8 mouse cellular contexts compared by ENCODE assay signal in the genomic region with DNA sequence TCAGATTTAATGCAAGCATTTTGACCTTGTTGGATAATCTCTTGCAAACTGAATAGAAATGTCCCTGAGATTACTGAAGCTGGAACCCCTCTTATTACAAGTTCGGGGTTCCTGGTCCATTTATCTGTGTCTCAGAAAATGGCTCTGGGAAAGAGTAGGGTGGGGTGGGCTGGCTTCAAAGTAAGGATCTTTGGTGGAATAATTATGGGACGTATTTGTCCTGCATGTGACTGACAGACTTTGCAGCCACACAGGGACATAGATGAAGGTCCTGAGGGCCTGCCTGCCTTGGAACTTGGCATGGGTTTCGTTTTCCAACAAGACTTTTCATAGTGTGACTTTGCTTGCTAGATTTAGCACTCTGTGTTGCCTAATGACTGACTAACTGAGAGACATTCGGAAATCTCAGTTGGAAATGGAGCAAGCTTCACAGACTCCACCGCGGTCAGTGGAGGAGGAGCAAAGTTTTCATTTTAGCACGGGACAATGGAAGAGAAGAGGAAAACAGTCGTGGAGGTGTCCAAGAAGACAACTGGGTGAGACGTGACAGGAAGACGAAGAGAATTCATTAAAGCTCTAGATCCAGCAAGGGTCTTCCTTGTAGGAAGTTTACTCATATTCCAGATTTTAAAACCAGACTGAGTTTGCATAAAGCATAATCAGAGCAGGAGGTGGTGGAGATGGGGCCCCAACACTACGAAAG. TPM values are rescaled to one million over a fixed set of nuclear protein-coding genes. Genes with fewer than 3 reads are reported as not detected.
DNase-seq lines count a peak whose midpoint lies in the region; ATAC-seq and TF ChIP-seq lines count a peak whose summit lies in the region.

No protein-coding gene starts in this region.

- peaks cover 35% of the 10 kb centered on the region for H3K27me3 ChIP-seq in heart, embryonic 10.5 days (ENCODE audit: insufficient read depth, poor library complexity, severe bottlenecking)
- H3K27me3 ChIP-seq in hindbrain, embryonic 10.5 days (ENCODE audit: insufficient read depth, poor library complexity, severe bottlenecking), result peaks cover 22% of the 10 kb centered on the region
- H3K27me3 ChIP-seq in midbrain, embryonic 11.5 days (ENCODE audit: control insufficient read depth, insufficient read depth, low read length), result peaks cover 6% of the 10 kb centered on the region; the same call in 1 of the 2 replicates

- H3K9me3 ChIP-seq in heart, embryonic 10.5 days, result no peaks in the 10 kb centered on the region
- H3K9me3 ChIP-seq in ES-E14 (ENCODE audit: control insufficient read depth, insufficient read depth, low read depth, low read length), result no peaks in the 10 kb centered on the region
- no peaks in the 10 kb centered on the region for H3K9me3 ChIP-seq in hindbrain, embryonic 10.5 days
- H3K9me3 ChIP-seq in midbrain, embryonic 11.5 days (ENCODE audit: control insufficient read depth, low read length), result no peaks in the 10 kb centered on the region

- 22% methylated on average over 11 of the region's 11 CpGs for WGBS in heart, embryonic 10.5 days
- 17% methylated on average over 11 of the region's 11 CpGs for whole genome bisulfite sequencing in hindbrain, embryonic 10.5 days
- WGBS in midbrain, embryonic 11.5 days, result 16% methylated on average over 11 of the region's 11 CpGs

- intact Hi-C loops in heart, postnatal 14 days (cut with DNase I), result no loop called here
- intact Hi-C loops in gastrocnemius, postnatal 36 days (cut with DNase I), result no loop called here

- no peaks in the 10 kb centered on the region for H3K36me3 ChIP-seq in heart, embryonic 10.5 days
- H3K36me3 ChIP-seq in ES-E14 (ENCODE audit: control insufficient read depth, insufficient read depth, low read length, poor library complexity, severe bottlenecking), result no peaks in the 10 kb centered on the region
- H3K36me3 ChIP-seq in hindbrain, embryonic 10.5 days, result no peaks in the 10 kb centered on the region
- no peaks in the 10 kb centered on the region for H3K36me3 ChIP-seq in midbrain, embryonic 11.5 days (ENCODE audit: control insufficient read depth, insufficient read depth, low read length)

- no peak for DNase-seq in heart, embryonic 10.5 days (ENCODE audit: low spot score)
- no peak for DNase-seq in heart, postnatal 14 days
- DNase-seq in ES-E14 (ENCODE audit: low read depth, low spot score), result no peak
- peak; percentile 7 for DNase-seq in hindbrain, embryonic 10.5 days (ENCODE audit: low spot score)
- peak; percentile 88 for DNase-seq in midbrain, embryonic 11.5 days (ENCODE audit: low spot score, missing footprints)
- DNase-seq in gastrocnemius, adult 8-10 months (ENCODE audit: low spot score in 2 of 2), result no peak
- no peak for DNase-seq in gastrocnemius, postnatal 36 days
- DNase-seq in layer of hippocampus, adult 8-10 months (ENCODE audit: low spot score in 2 of 2), result no peak

- peak overlapping the region; percentile 69 for H3K4me2 ChIP-seq in midbrain, embryonic 11.5 days

- H3K4me1 ChIP-seq in heart, embryonic 10.5 days, result 0 out of 2 replicates have a peak, but pooled peaks cover 6% of the 10 kb centered on the region
- H3K4me1 ChIP-seq in ES-E14 (ENCODE audit: control insufficient read depth in 2 of 2, insufficient read depth in 2 of 2, low read length in 2 of 2, poor library complexity in 1 of 2), result peaks cover 0 to 3% of the 10 kb centered on the region in 2 experiments; a peak in 1 of 4 replicates
- peaks cover 27% of the 10 kb centered on the region for H3K4me1 ChIP-seq in hindbrain, embryonic 10.5 days (replicated peaks)
- H3K4me1 ChIP-seq in midbrain, embryonic 11.5 days (ENCODE audit: control insufficient read depth, insufficient read depth, low read length), result peaks cover 5% of the 10 kb centered on the region; the same call in 1 of the 2 replicates

- ATAC-seq in midbrain, embryonic 11.5 days (ENCODE audit: low FRiP score), result no peak

- in situ Hi-C loops in ES-E14 (cut with MboI; ENCODE audit: low sequenced_read_pairs in 2 of 2, unreplicated experiment in 2 of 2), result no loop called here

- no peak overlapping the region for H3K9ac ChIP-seq in ES-E14 (ENCODE audit: insufficient read depth, low read depth, low read length, poor library complexity, severe bottlenecking)
- peak overlapping the region; percentile 74 for H3K9ac ChIP-seq in midbrain, embryonic 11.5 days (ENCODE audit: low read length)

- no peak overlapping the region for H3K27ac ChIP-seq in heart, embryonic 10.5 days
- H3K27ac ChIP-seq in ES-E14 (ENCODE audit: insufficient read depth, low read depth, low read length, poor library complexity, severe bottlenecking), result no peak overlapping the region
- peak overlapping the region; percentile 93 for H3K27ac ChIP-seq in hindbrain, embryonic 10.5 days
- no peak overlapping the region; the same call in 1 of the 2 replicates for H3K27ac ChIP-seq in midbrain, embryonic 11.5 days (ENCODE audit: low read depth, low read length)

- peak overlapping the region; percentile 77 for H3K4me3 ChIP-seq in heart, embryonic 10.5 days
- peak overlapping the region; percentile 73 to 75 for H3K4me3 ChIP-seq in ES-E14 (ENCODE audit: insufficient read depth in 1 of 2, low read depth in 1 of 2, low read length in 2 of 2, poor library complexity in 1 of 2, severe bottlenecking in 1 of 2)
- H3K4me3 ChIP-seq in hindbrain, embryonic 10.5 days, result peak overlapping the region; percentile 83
- peak overlapping the region; percentile 55 for H3K4me3 ChIP-seq in midbrain, embryonic 11.5 days (ENCODE audit: low read depth, low read length)

TF ChIP-seq in ES-E14, 5 proteins besides CTCF, POLR2A, EP300 and RAD21:
- no peak for TF ChIP-seq MAFK (IDR thresholded peaks at IDR 0.05; ENCODE audit: insufficient read depth, low read depth, low read length)
- no peak for TF ChIP-seq ZNF384 (IDR thresholded peaks at IDR 0.05; ENCODE audit: low read depth, low read length)
- no peak for TF ChIP-seq CHD2 (IDR thresholded peaks at IDR 0.05; ENCODE audit: low read depth, low read length)
- no peak for TF ChIP-seq ZC3H11A (IDR thresholded peaks at IDR 0.05; ENCODE audit: borderline replicate concordance, low read depth, low read length)
- TF ChIP-seq HCFC1 (IDR thresholded peaks at IDR 0.05; ENCODE audit: borderline replicate concordance, insufficient read depth, low read length), result no peak

RNA-seq across cellular contexts. Expression of gene Ctnnd2, which starts 0.7 kb away (rescaled TPM):
- polyA plus RNA-seq in heart, embryonic 10.5 days (2016; fragmentation: Nextera tagmentation; extraction: Ambion mirVana), result 2.2 and 4.2 TPM in 2 replicates
- total RNA-seq in heart, postnatal 14 days (2021), result under 1 TPM; 0.17 to 0.22 TPM
- total RNA-seq in ES-E14 (2012; rRNA removed), result 2.4 and 3.6 TPM in 2 replicates
- polyA plus RNA-seq in hindbrain, embryonic 10.5 days (2016; fragmentation: Nextera tagmentation; extraction: Ambion mirVana), result 26.0 and 26.7 TPM in 2 replicates
- polyA plus RNA-seq in midbrain, embryonic 11.5 days (2014; fragmentation: Nextera tagmentation; extraction: Ambion mirVana), result 19.7 and 19.9 TPM in 2 replicates
- total RNA-seq in gastrocnemius, adult 8-10 months (2022), result not detected
- not detected for total RNA-seq in gastrocnemius, postnatal 36 days (2021)
- 100 to 1,000 TPM; 189 to 210 (median 198) TPM for total RNA-seq in layer of hippocampus, adult 8-10 months (2022)

Comparison
In these comparisons a context has a peak if more than half of its experiments do, and no peak if none do; other contexts are left out.
1. DNase-seq: peak in hindbrain, embryonic 10.5 days (single experiment) and midbrain, embryonic 11.5 days (single experiment); none in heart, embryonic 10.5 days (single experiment), heart, postnatal 14 days (0 of 2), ES-E14 (single experiment), gastrocnemius, adult 8-10 months (0 of 2), gastrocnemius, postnatal 36 days (0 of 2) and layer of hippocampus, adult 8-10 months (0 of 2).
2. RNA of gene Ctnnd2, which starts 0.7 kb away (total RNA-seq): 189 to 210 TPM in layer of hippocampus, adult 8-10 months; 2.4 to 3.6 TPM in ES-E14, 0.17 to 0.22 TPM in heart, postnatal 14 days, not detected in gastrocnemius, adult 8-10 months and not detected in gastrocnemius, postnatal 36 days; every median in the first group is over 10 times any median in the second.
3. Peak in every context shown above with its lines, with median percentiles within 50 percentile points of each other: H3K4me3 ChIP-seq.